Mouse (Mus musculus): Measurements from ENCODE around the gene Dcaf5. TPM values are rescaled to one million over a fixed set of nuclear protein-coding genes. Genes with fewer than 3 reads are reported as not detected.

Dcaf5 gene
- polyA plus RNA-seq, 1 experiment from 2014 or later: 15.4 TPM

DNA sequence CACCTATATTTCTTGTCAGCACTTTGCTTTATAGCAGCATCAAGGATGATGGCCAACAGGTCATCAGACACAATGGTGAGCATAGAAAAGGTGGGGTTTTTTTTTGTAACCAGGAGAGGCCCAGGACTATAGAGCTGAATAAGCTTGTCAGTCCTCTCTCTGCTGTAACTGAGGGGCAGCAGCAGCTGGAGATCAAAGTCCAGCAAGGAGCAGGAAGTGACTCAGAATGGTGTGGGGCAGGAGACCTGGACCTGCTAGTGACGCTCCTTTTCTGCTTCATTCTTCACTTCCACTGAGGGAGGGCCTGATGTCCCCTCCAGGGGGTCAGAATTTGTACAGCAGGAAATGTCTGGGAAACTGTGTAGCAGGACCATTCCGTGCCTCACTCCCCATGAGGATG is 106.8 kb downstream of the Dcaf5 start:
- no peak overlapping the region for H3K4me3 ChIP-seq
- H3K9me3 ChIP-seq: no peaks in the 10 kb centered on the region
- ATAC-seq (ENCODE audit: insufficient number of reproducible peaks, low FRiP score, low TSS enrichment, low read depth): no peak
- no peak overlapping the region for H3K9ac ChIP-seq
- H3K27ac ChIP-seq: no peak overlapping the region
- WGBS: 25% methylated on average over 2 of the region's 2 CpGs
- H3K4me1 ChIP-seq: peaks cover 3% of the 10 kb centered on the region; the same call in 1 of the 2 replicates
- H3K4me2 ChIP-seq: no peak overlapping the region
- H3K36me3 ChIP-seq: 0 out of 2 replicates have a peak, but pooled peaks cover 1% of the 10 kb centered on the region
- H3K27me3 ChIP-seq: no peaks in the 10 kb centered on the region

DNA sequence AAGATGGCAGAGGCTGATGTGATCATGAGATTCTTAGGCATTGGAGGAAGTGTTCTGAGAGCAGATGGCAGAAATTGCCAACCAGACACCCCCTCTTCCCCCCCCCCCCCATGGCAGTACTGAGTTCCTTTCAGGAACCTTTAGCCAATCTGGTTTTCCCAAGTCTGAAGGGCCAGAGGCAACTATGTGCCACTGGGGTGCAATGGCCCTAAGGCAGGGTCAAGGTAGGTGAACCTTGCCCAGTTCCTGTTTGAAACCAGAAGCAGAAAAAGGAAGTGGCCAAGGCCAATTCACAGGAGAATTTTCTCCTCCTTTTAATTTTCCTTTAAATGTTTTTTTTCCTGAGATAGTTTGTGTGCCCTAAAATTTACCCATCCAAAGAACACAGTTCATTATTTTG is 110.4 kb downstream of the Dcaf5 start:
- Histone ChIP-seq H3K36me3 (no peaks in the 10 kb centered on the region), H3K9ac (no peak overlapping the region), H3K4me3 (no peak overlapping the region), H3K4me1 (peaks cover 3% of the 10 kb centered on the region; the same call in 1 of the 2 replicates), H3K4me2 (no peak overlapping the region), H3K27me3 (no peaks in the 10 kb centered on the region), H3K27ac (no peak overlapping the region), H3K9me3 (no peaks in the 10 kb centered on the region)
- ATAC-seq (ENCODE audit: insufficient number of reproducible peaks, low FRiP score, low TSS enrichment, low read depth): no peak

DNA sequence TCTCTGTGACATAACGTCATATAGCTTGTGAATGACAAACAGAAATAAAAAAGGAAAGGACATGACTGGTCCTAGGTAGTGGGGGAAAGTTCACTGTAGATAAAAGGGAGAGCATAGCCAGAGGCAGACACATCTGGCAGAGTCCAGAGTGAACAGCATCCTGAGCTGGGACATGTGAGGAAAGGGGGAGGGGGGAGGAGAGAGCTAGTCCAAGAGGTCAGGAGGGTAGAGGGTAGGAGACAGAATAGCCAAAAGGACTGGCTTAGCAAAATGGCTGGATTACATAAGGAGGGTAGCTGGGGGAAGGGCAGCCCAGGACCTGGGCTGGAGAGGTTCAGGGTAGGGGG is 111.6 kb downstream of the Dcaf5 start:
- Histone ChIP-seq H3K36me3 (no peaks in the 10 kb centered on the region), H3K4me1 (peaks cover 8% of the 10 kb centered on the region; the same call in 1 of the 2 replicates), H3K4me2 (no peak overlapping the region), H3K27ac (no peak overlapping the region), H3K9me3 (no peaks in the 10 kb centered on the region), H3K9ac (no peak overlapping the region), H3K4me3 (no peak overlapping the region), H3K27me3 (no peaks in the 10 kb centered on the region)
- 24% methylated on average over 1 of the region's 1 CpGs for WGBS
- no peak for ATAC-seq (ENCODE audit: insufficient number of reproducible peaks, low FRiP score, low TSS enrichment, low read depth)

DNA sequence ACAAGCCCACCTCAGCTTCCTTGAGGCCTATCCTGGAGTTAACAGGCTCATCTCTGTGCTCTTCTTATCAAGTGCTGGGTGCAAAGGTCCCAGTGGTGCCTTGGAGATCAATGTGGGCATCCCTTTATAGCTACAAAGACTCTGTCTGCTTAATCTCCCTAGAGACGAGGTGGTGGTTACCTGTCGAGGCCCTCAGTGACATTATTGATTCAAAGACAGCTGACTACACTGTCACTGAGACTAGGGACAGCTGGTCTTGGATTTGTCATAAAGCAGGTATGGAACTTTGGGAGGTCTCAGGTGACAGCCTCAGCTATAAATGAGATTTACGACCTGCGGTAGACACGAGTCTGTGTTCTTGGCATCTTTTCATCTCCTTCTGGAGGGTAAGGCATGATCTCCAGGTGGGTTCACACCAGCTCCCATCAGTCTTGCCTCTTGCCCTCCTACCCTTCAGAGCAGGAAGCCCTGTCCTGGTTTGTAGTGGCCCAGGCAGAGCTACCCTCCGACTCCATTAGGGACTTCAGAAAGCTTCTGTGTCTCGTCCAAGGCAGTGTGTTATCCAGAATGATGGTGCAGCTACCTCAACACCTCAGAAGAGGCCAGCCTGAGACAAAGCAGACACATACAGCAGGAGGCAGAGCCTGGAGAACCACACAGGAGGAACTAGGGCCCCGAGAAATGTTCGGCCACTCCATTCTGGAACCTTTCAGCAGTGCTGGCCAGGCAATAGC is 112.2 kb downstream of the Dcaf5 start:
- no peak for ATAC-seq (ENCODE audit: insufficient number of reproducible peaks, low FRiP score, low TSS enrichment, low read depth)
- no peak overlapping the region for H3K4me2 ChIP-seq
- H3K36me3 ChIP-seq: no peaks in the 10 kb centered on the region
- 0 out of 2 replicates have a peak, but pooled peaks cover 10% of the 10 kb centered on the region for H3K4me1 ChIP-seq
- no peak overlapping the region for H3K4me3 ChIP-seq
- H3K27ac ChIP-seq: no peak overlapping the region
- H3K9me3 ChIP-seq: no peaks in the 10 kb centered on the region
- 36% methylated on average over 9 of the region's 9 CpGs for WGBS
- no peak overlapping the region for H3K9ac ChIP-seq
- no peaks in the 10 kb centered on the region for H3K27me3 ChIP-seq

DNA sequence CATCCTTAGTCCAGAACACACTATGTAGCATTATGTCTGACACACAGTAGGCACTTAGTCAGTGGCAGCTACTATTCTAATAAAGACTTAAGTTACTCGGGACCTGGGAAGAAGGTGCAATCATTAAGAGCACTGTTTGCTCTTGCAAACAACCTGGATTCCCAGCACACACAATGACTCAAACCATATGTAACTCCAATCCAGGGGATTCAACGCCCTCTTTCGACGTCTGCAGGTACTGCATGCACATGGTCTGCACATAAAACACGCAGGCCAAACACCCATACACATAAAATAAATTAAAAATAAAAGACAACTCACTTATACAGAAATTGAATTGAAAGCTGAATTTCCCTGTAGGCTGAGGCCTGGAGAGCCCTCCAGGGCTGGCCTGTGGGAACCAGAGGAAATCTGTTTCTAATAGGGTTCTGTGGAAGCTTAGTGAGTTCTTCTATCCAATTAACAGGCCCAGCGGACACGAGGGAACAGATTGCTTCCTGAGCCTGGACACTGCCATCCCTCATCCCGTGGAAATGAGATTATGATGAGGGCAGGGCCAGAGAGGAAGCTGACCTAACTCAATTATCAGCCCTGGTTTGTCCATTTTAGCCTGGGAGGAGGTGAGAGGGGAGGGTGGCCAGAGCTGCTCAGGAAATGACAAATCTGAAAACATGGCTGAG is 112.9 kb downstream of the Dcaf5 start:
- no peaks in the 10 kb centered on the region for H3K36me3 ChIP-seq
- ATAC-seq (ENCODE audit: insufficient number of reproducible peaks, low FRiP score, low TSS enrichment, low read depth): no peak
- no peak overlapping the region for H3K27ac ChIP-seq
- 57% methylated on average over 8 of the region's 8 CpGs for WGBS
- no peak overlapping the region for H3K4me3 ChIP-seq
- H3K4me1 ChIP-seq: 0 out of 2 replicates have a peak, but pooled peaks cover 15% of the 10 kb centered on the region
- no peak overlapping the region for H3K9ac ChIP-seq
- H3K27me3 ChIP-seq: no peaks in the 10 kb centered on the region
- no peak overlapping the region for H3K4me2 ChIP-seq
- no peaks in the 10 kb centered on the region for H3K9me3 ChIP-seq

GRCm38 (mm10) chr12:80322494-80322893 is 113.9 kb downstream of the Dcaf5 start:
- WGBS: 63% methylated on average over 6 of the region's 6 CpGs
- no peak for ATAC-seq (ENCODE audit: insufficient number of reproducible peaks, low FRiP score, low TSS enrichment, low read depth)
- Histone ChIP-seq H3K27ac (no peak overlapping the region), H3K36me3 (no peaks in the 10 kb centered on the region), H3K9ac (no peak overlapping the region), H3K9me3 (no peaks in the 10 kb centered on the region), H3K4me1 (0 out of 2 replicates have a peak, but pooled peaks cover 15% of the 10 kb centered on the region), H3K27me3 (no peaks in the 10 kb centered on the region), H3K4me3 (no peak overlapping the region), H3K4me2 (no peak overlapping the region)

- H3K4me1 ChIP-seq: 0 out of 2 replicates have a peak, but pooled peaks cover 12% of the 10 kb centered on the region
- no peaks in the 10 kb centered on the region for H3K27me3 ChIP-seq
- H3K9ac ChIP-seq: no peak overlapping the region
- WGBS: 76% methylated on average over 2 of the region's 2 CpGs
- H3K4me2 ChIP-seq: no peak overlapping the region
- H3K36me3 ChIP-seq: no peaks in the 10 kb centered on the region
- no peaks in the 10 kb centered on the region for H3K9me3 ChIP-seq
- peak overlapping the region; percentile 12; the same call in 1 of the 2 replicates for H3K27ac ChIP-seq
- no peak for ATAC-seq (ENCODE audit: insufficient number of reproducible peaks, low FRiP score, low TSS enrichment, low read depth)
- H3K4me3 ChIP-seq: no peak overlapping the region
Observed at GRCm38 (mm10) chr12:80319062-80319461, 117.3 kb downstream of the Dcaf5 start.

DNA sequence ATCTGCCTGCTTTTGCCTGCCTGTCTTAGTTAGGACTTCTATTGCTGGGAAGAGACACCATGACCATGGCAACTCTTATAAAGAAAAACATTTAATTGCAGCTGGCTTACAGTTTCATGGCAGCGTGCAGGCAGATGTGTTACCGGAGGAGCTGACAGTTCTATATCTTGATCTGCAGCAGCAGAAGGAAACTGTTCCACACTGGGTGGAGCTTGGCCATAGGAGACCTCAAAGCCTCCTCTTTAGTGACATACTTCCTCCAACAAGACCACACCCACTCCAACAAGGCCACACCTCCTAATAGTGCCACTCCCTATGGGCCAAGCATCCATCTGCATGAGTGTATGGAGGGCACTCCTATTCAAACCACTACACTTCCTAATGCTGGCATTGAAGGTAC is 121.1 kb downstream of the Dcaf5 start:
- no peak overlapping the region for H3K27ac ChIP-seq
- H3K4me3 ChIP-seq: no peak overlapping the region
- no peaks in the 10 kb centered on the region for H3K27me3 ChIP-seq
- ATAC-seq (ENCODE audit: insufficient number of reproducible peaks, low FRiP score, low TSS enrichment, low read depth): no peak
- WGBS: 86% methylated on average over 2 of the region's 2 CpGs
- H3K4me1 ChIP-seq: 0 out of 2 replicates have a peak, but pooled peaks cover 12% of the 10 kb centered on the region
- H3K9ac ChIP-seq: no peak overlapping the region
- no peaks in the 10 kb centered on the region for H3K9me3 ChIP-seq
- no peak overlapping the region for H3K4me2 ChIP-seq
- H3K36me3 ChIP-seq: no peaks in the 10 kb centered on the region

DNA sequence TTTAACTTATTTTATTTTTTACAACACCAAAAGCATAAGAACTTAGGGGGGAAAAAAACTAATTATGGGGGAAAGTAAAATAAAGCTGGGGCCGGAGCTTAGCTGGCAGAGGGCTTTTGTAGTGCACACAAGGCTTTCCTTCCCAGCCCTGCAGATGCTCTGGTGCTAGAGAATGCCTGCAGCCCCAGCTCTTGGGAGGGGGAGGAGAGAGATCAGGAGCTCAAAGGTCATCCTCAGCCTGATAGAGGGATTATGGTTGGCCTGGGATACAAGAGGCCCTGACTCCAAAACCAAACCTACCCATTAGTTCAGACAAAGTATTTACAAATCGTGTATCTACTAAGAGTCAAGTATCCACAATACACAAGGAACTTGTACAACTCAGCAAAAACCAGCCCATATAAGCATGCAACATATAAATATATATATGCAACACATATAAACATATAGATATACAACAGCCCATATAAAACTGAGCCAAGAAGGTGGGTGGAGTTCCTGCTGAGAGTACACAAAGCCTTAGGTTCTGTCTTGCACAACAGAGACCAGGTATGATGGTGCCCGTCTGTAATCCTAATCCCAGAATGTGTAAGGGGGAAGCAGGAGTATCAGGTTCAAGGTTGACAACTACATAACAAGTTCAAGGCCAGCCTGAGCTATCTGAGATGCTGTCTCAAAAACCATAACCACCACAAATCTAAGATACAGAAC is 124.3 kb downstream of the Dcaf5 start:
- Histone ChIP-seq H3K4me3 (no peak overlapping the region), H3K9ac (no peak overlapping the region), H3K27me3 (no peaks in the 10 kb centered on the region), H3K9me3 (no peaks in the 10 kb centered on the region), H3K4me1 (no peaks in the 10 kb centered on the region), H3K27ac (no peak overlapping the region), H3K4me2 (no peak overlapping the region), H3K36me3 (no peaks in the 10 kb centered on the region)
- no peak for ATAC-seq (ENCODE audit: insufficient number of reproducible peaks, low FRiP score, low TSS enrichment, low read depth)
- 76% methylated on average over 3 of the region's 3 CpGs for WGBS

GRCm38 (mm10) chr12:80307556-80307955 is 128.8 kb downstream of the Dcaf5 start:
- 33% methylated on average over 3 of the region's 3 CpGs for WGBS

GRCm38 (mm10) chr12:80304518-80304917 is 131.9 kb downstream of the Dcaf5 start:
- H3K9me3 ChIP-seq: 0 out of 2 replicates have a peak, but pooled peaks cover 4% of the 10 kb centered on the region
- H3K4me1 ChIP-seq: no peaks in the 10 kb centered on the region
- ATAC-seq (ENCODE audit: insufficient number of reproducible peaks, low FRiP score, low TSS enrichment, low read depth): no peak
- no peak overlapping the region for H3K9ac ChIP-seq
- no peak overlapping the region for H3K27ac ChIP-seq
- H3K4me3 ChIP-seq: no peak overlapping the region
- no peaks in the 10 kb centered on the region for H3K36me3 ChIP-seq
- 83% methylated on average over 3 of the region's 3 CpGs for WGBS
- no peaks in the 10 kb centered on the region for H3K27me3 ChIP-seq
- H3K4me2 ChIP-seq: no peak overlapping the region

More at GRCm38 (mm10) chr12:80307556-80307955, 128.8 kb downstream of the Dcaf5 start:
- no peaks in the 10 kb centered on the region for H3K27me3 ChIP-seq
- H3K36me3 ChIP-seq: no peaks in the 10 kb centered on the region
- H3K4me3 ChIP-seq: no peak overlapping the region
- no peak for ATAC-seq (ENCODE audit: insufficient number of reproducible peaks, low FRiP score, low TSS enrichment, low read depth)
- no peak overlapping the region for H3K9ac ChIP-seq
- H3K4me2 ChIP-seq: no peak overlapping the region
- H3K9me3 ChIP-seq: 0 out of 2 replicates have a peak, but pooled peaks cover 4% of the 10 kb centered on the region
- no peaks in the 10 kb centered on the region for H3K4me1 ChIP-seq
- H3K27ac ChIP-seq: no peak overlapping the region

Data from limb, embryonic 15.5 days (tissue).